Mouse (Mus musculus) forebrain, postnatal 0 days (tissue): ENCODE results near the gene Slc35e2. TPM values are rescaled to one million over a fixed set of nuclear protein-coding genes. Genes with fewer than 3 reads are reported as not detected.
A peak's percentile ranks its signal among the peaks of the same experiment; 100 is the strongest.

ENCODE experiments used
- ATAC-seq: fragments of 200-750 bp; cut with Nextera tagmentation; 2 replicates; pipeline ENCODE4 v1.8.0; 2017; ENCODE audit warnings: mild to moderate bottlenecking, moderate library complexity
- DNase-seq: peaks from one replicate; pipeline ENCODE4 v3.0.0-alpha.2; 2015
- H3K27ac ChIP-seq: fragments of 300-500 bp; sonication (generic); 2 replicates; pipeline ENCODE4 v1.5.1; 2014; ENCODE audit warnings: low read depth, mild to moderate bottlenecking, antibody characterized with exemption, low read length, moderate library complexity, mixed read lengths
- H3K27me3 ChIP-seq: fragments of 300-500 bp; sonication (generic); 2 replicates; pipeline ENCODE4 v1.6.1; 2014; ENCODE audit warnings: mild to moderate bottlenecking, low read length, mixed read lengths; ENCODE audit not compliant: insufficient read depth
- H3K36me3 ChIP-seq: fragments of 300-500 bp; sonication (generic); 2 replicates; pipeline ENCODE4 v1.6.1; 2014; ENCODE audit warnings: mild to moderate bottlenecking, moderate library complexity; ENCODE audit not compliant: insufficient read depth
- H3K4me1 ChIP-seq: fragments of 300-500 bp; sonication (generic); 2 replicates; pipeline ENCODE4 v1.6.1; 2014; ENCODE audit warnings: antibody characterized with exemption; ENCODE audit not compliant: insufficient read depth
- H3K4me2 ChIP-seq: fragments of 300-500 bp; sonication (generic); 2 replicates; pipeline ENCODE4 v1.6.1; 2014; ENCODE audit warnings: low read depth, mild to moderate bottlenecking, moderate library complexity
- H3K4me3 ChIP-seq: fragments of 300-500 bp; sonication (generic); 2 replicates; pipeline ENCODE4 v1.5.1; 2014; ENCODE audit warnings: low read depth, low read length, mixed read lengths
- H3K9ac ChIP-seq: fragments of 300-500 bp; sonication (generic); 2 replicates; pipeline ENCODE4 v1.6.1; 2014; ENCODE audit warnings: mild to moderate bottlenecking
- H3K9me3 ChIP-seq: fragments of 300-500 bp; sonication (generic); 2 replicates; pipeline ENCODE4 v1.6.1; 2016; ENCODE audit warnings: low read length
- CTCF ChIP-seq: sonication (generic); IDR thresholded peaks from 2 replicates; pipeline ENCODE4 v1.5.1; 2016; ENCODE audit warnings: antibody characterized with exemption, control low read depth, low read depth
- WGBS: fragments of 180-500 bp; shearing (Covaris S2); extraction: QIAGEN DNeasy Blood & Tissue Kit; methylation state at CpG from one replicate; pipeline ENCODE4 v1.1.7; 2014; 5-methylcytosine and 5-hydroxymethylcytosine counted together
- polyA plus RNA-seq: library from polyadenylated mRNA; unstranded; fragments of >200 nt; fragmentation: Nextera tagmentation; extraction: Ambion mirVana; gene quantifications from 2 replicates; pipeline ENCODE4 v1.2.1, GENCODE M21; 2015
- total RNA-seq: library from RNA; depleted of rRNA; stranded (reverse); fragments of >200 nt; gene quantifications from 2 replicates; pipeline ENCODE4 v1.2.3, GENCODE M21; 2014

Slc35e2 gene
- total and polyA plus RNA-seq, 2 experiments from 2014 or later, result 10.5 to 49.2 TPM

- ATAC-seq, result no peak
- Histone ChIP-seq H3K4me1 (no peaks in the 10 kb centered on the region), H3K9ac (no peak overlapping the region), H3K36me3 (peaks cover 31% of the 10 kb centered on the region), H3K4me3 (no peak overlapping the region), H3K27ac (no peak overlapping the region), H3K9me3 (no peaks in the 10 kb centered on the region), H3K4me2 (no peak overlapping the region), H3K27me3 (no peaks in the 10 kb centered on the region)
- no peak for TF ChIP-seq CTCF
- WGBS, result 81% methylated on average over 8 of the region's 8 CpGs
- no peak for DNase-seq
Observed at GRCm38 (mm10) chr4:155575521-155575920, 25.7 kb upstream of the Slc35e2 start.

DNA sequence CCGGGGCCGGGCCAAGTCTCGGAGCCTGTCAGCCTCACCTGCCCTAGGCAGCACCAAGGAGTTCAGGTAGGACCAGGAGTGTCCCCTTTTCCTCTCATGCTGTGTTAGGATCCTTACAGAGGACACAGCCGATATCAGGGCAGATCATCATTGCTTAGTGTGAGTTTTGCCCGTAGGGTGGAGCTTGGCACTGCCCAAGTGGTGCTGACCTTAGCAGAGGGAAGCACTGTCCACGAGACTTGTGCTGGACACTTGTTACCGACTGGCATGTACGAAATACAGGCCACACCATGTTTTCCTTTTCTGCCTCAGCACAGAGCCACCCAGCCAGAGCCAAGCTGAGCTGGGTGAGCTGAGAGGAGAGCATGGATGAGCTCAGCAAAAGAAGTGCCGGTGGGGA lies 24.1 kb upstream of the Slc35e2 start:
- 97% methylated on average over 9 of the region's 9 CpGs for WGBS
- Histone ChIP-seq H3K27me3 (no peaks in the 10 kb centered on the region), H3K27ac (no peak overlapping the region), H3K4me2 (no peak overlapping the region), H3K9ac (no peak overlapping the region), H3K4me1 (no peaks in the 10 kb centered on the region), H3K4me3 (no peak overlapping the region), H3K9me3 (no peaks in the 10 kb centered on the region), H3K36me3 (peaks cover 32% of the 10 kb centered on the region)
- no peak for ATAC-seq
- DNase-seq, result no peak
- TF ChIP-seq CTCF, result no peak

GRCm38 (mm10) chr4:155577741-155578140 lies 23.5 kb upstream of the Slc35e2 start:
- no peak overlapping the region for H3K27ac ChIP-seq
- 90% methylated on average over 5 of the region's 5 CpGs for WGBS
- no peak overlapping the region for H3K9ac ChIP-seq
- no peak overlapping the region for H3K4me2 ChIP-seq
- no peak overlapping the region for H3K4me3 ChIP-seq
- DNase-seq, result no peak
- H3K27me3 ChIP-seq, result no peaks in the 10 kb centered on the region
- no peaks in the 10 kb centered on the region for H3K9me3 ChIP-seq
- TF ChIP-seq CTCF, result no peak
- no peaks in the 10 kb centered on the region for H3K4me1 ChIP-seq
- H3K36me3 ChIP-seq, result peaks cover 37% of the 10 kb centered on the region
- no peak for ATAC-seq

DNA sequence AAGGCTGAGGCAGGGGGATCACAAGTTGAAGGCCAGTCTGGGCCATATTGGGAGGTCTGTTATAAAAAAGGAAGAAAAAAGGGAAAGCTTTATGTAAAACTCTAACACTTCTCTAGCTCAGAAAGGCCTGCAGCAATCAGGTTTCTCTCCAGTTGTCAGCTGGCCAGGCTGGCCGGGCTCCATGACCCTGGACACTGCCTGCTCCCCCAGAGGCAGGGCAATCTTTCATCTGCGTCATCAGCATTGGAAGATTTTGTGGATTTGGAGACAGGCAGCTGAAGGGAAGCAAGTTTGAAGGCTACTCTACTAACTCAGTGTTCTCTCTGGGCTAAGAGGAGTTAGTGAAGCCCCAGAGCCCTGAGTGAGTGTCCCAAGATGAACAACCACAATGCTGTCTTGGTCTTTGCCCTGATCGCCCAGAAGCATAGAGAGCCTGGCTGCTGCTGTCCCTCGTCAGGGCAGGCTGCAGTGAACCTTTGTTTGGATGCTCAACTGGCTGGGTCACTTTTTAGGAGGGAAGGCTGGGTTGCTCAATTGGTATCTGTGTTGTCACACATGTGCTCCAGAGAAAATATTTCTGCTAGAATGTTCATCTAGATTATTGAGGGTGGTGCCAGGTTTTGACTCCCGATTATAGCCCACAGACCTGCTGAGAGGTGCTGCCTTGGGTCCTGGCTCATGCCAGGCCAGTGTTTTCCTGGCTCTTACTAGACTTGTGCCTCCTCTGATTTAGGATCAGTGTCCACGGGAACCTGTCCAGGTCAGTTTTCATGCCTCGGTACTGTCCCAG lies 22.7 kb upstream of the Slc35e2 start:
- Histone ChIP-seq H3K27ac (no peak overlapping the region), H3K4me3 (no peak overlapping the region), H3K9me3 (no peaks in the 10 kb centered on the region), H3K36me3 (peaks cover 40% of the 10 kb centered on the region), H3K4me1 (no peaks in the 10 kb centered on the region), H3K9ac (no peak overlapping the region), H3K27me3 (no peaks in the 10 kb centered on the region), H3K4me2 (no peak overlapping the region)
- no peak for DNase-seq
- no peak for ATAC-seq
- WGBS, result 90% methylated on average over 7 of the region's 7 CpGs
- no peak for TF ChIP-seq CTCF

DNA sequence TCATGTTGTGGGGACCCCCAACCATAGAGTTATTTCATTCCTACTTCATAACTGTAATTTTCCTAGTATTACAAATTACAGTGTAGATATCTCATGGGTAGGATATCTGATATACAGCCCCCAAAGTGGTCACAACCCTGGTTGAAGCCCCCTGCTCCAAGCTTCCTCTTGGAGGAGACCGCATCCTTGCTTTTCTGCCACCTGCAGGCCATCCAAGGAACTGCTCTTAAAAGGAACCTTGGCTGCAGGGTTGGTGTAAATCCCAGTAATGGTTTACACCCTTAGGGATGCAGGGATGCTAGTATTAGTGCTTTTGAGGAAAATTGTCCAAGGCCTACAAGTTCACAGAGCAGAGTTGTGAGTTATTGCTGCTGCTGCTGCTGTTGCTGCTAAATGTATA lies 20.8 kb upstream of the Slc35e2 start:
- DNase-seq (peak; percentile 77), ATAC-seq (no peak)
- Histone ChIP-seq H3K4me1 (no peaks in the 10 kb centered on the region), H3K27me3 (no peaks in the 10 kb centered on the region), H3K4me3 (no peak overlapping the region), H3K9me3 (no peaks in the 10 kb centered on the region), H3K4me2 (no peak overlapping the region), H3K27ac (no peak overlapping the region), H3K9ac (no peak overlapping the region), H3K36me3 (peaks cover 55% of the 10 kb centered on the region)
- 26% methylated on average over 1 of the region's 1 CpGs for WGBS
- peak; percentile 85 for TF ChIP-seq CTCF

DNA sequence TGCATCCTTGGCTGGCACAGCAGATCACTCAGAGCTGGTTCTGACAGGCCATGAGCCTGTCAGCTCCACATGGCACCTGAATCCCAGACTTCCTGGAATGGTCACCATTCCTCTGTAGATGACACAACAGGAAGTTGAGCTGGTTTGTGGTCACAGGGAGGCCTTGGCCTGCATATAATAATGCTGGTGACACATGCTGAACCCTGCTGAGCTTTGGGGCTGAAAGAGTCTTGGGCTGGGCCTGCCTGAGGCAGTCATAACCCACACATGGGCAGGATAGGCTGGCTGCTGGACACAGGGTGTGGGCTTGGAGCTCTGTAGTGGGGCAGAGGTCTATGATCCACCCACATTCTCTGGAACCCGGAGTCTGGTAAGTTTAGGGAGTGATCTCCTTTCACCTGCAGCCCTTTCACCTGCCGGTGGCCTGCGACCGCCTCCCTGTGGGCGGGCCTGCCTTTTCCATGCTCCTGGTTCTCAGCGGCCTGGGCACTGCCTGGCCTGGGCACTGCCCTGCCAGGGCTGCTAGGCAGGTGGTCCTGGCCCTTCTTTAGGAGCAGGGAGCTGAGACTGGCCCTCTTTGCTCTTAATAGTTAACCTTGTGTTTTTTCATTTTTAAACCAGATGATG lies 18.8 kb upstream of the Slc35e2 start:
- 93% methylated on average over 6 of the region's 6 CpGs for WGBS
- Histone ChIP-seq H3K36me3 (peaks cover 61% of the 10 kb centered on the region), H3K27ac (no peak overlapping the region), H3K27me3 (no peaks in the 10 kb centered on the region), H3K9me3 (no peaks in the 10 kb centered on the region), H3K4me1 (no peaks in the 10 kb centered on the region), H3K4me3 (no peak overlapping the region), H3K9ac (no peak overlapping the region), H3K4me2 (no peak overlapping the region)
- ATAC-seq (no peak), DNase-seq (no peak)
- TF ChIP-seq CTCF, result no peak

DNA sequence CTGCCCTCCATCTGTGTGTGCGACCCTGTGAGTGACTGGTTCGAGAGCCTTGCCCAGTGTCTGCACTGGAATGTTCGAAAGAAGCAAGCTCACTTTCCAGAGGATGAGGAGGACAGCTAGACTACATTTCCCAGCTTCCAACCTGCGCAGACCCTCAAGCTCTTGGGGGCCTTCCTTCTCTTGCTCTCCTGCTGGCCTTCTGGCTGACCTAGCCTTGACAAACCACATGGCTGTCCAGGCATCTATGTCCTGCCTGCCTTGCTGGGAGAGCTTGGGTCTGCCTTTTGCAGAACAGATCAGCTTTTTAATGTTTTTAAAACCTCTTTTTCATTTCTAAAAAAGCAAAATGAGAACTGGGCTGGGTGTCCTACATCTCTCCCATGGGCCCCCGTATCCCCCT lies 11.9 kb upstream of the Slc35e2 start:
- Histone ChIP-seq H3K27me3 (no peaks in the 10 kb centered on the region), H3K9ac (no peak overlapping the region), H3K36me3 (peaks cover 65% of the 10 kb centered on the region), H3K4me2 (no peak overlapping the region), H3K9me3 (no peaks in the 10 kb centered on the region), H3K27ac (no peak overlapping the region), H3K4me3 (no peak overlapping the region), H3K4me1 (no peaks in the 10 kb centered on the region)
- no peak for DNase-seq
- ATAC-seq, result no peak
- WGBS, result 92% methylated on average over 5 of the region's 5 CpGs
- TF ChIP-seq CTCF, result no peak
